Mouse (Mus musculus): ENCODE results near the gene Hnrnpl.
A peak's percentile ranks its signal among the peaks of the same experiment; 100 is the strongest.

Hnrnpl gene

GRCm38 (mm10) chr7:28790066-28790806 lies 18.1 kb upstream of the Hnrnpl start:
- no peak for DNase-seq (ENCODE audit: low spot score in 2 of 2)

DNA sequence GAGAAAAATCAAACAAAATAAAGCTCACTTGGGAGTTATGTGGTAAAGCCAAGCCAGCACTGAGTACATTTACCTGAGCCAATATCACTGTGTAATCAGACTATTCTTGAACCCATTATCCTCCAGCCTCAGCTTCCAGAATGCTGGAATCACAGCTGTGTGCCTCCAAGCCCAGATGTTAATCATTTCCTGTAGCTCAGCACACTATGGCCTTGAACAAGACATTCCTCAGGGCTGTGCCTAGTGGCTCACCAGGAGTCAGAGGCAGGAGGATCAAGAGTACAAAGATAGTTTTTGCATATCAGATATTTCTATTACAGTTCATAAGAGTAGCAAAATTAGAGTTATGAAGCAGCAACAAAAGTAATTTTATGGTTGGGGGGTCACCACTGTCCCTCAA lies 16.6 kb upstream of the Hnrnpl start:
- DNase-seq (ENCODE audit: low spot score in 2 of 2) = no peak

GRCm38 (mm10) chr7:28792391-28793185 lies 15.8 kb upstream of the Hnrnpl start:
- DNase-seq (ENCODE audit: low spot score in 2 of 2) = no peak

DNA sequence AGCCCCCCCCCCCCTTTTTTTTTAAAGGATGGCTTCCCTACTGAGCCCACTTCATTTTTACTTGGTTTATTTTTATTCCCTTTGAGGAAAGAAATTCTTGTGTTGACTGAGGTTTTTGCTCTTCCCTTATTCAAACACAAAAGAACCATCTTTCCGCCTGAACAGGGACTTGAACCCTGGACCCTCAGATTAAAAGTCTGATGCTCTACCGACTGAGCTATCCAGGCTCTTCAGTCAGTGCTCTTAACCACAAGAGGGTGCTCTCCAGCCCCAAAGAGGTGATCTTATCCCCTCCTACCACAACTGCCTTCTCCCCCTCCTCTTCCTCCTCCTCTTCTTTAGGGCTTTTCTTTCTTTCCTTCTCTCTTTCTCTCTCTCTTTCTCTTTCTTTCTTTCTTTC lies 14.5 kb upstream of the Hnrnpl start:
- DNase-seq (ENCODE audit: low spot score in 2 of 2) = no peak

- DNase-seq (ENCODE audit: low spot score in 2 of 2) = no peak
Measured at GRCm38 (mm10) chr7:28794496-28794895, 13.8 kb upstream of the Hnrnpl start.

DNA sequence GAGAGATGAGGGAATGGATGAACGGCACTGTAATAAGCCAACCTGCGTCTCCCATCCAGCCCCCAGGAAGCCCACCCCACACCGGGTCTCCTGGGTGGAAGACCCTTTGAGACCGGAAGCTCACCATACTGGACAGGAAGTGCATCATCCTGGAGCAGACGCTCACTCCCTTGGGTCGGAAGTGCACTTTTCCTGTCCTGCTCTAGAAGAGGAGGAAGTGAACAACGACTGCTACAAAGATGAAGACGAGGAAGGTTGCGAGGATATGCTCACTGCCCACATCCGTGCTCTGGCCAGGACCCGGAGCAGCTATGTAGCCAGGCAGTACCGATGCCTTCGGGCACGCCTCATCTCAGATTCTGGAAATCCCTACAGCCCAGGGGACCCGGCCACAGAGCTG lies 12.5 kb upstream of the Hnrnpl start:
- DNase-seq (ENCODE audit: low spot score in 2 of 2) = no peak

GRCm38 (mm10) chr7:28796562-28796975 lies 11.8 kb upstream of the Hnrnpl start:
- peak; percentile 66 to 77 for DNase-seq (ENCODE audit: low spot score in 2 of 2)

GRCm38 (mm10) chr7:28799994-28800393 lies 8.3 kb upstream of the Hnrnpl start:
- no peak for DNase-seq (ENCODE audit: low spot score in 2 of 2)

DNA sequence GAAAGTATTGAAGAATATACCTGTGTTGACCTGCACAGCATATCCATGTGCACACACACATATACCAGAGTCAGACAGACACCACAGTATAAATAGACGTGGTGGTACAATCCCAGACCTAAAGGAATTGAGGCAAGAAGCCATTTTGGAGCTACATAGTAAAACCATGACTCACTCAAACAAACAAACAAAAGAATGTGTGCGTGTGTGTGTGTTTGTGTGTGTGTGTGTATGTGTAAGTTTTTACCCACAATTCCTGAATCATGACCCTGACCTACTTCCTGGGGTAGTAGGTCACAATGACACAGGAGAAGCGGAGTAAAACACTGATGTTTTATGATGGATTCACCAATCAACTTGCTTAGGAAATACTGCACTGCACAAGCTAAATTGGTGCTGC lies 6.9 kb upstream of the Hnrnpl start:
- DNase-seq (ENCODE audit: low spot score in 2 of 2) = no peak

DNA sequence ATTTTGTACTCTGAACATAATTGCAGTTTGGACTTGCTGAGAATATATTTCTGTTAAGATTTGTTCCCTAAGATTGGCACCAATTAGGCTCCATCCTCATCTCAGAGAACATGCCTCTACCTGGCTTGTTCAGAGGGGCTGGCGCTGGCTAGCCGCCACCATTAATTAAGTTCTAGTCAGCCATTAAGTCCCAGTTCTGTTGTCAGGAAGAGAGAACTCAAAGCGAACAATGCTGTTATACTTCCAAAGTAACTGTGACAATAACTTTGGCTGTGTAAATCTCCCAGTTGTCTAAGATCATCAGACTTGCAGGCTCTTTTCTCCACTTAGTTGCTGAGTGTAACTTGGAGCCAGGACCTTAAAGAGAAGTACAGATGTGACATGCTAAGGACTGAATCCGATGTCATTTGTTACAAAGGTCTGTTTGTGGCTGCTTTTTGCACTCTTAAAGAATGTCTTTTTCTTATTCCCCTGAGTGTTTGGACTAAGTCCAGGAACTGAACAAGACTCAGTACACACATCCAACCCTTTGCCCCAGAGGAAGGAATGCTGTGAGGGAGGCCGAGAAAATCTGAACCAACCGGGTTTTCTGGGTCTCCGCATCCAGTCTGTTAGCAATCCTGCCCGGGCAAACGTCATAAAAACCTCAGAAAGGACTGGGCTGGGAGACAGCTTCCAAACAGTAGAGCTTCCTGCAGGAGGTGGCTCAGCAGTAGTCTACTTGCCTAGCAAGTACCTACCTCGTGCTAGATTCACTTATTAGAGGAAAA lies 6.3 kb upstream of the Hnrnpl start:
- no peak for DNase-seq (ENCODE audit: low spot score in 2 of 2)

GRCm38 (mm10) chr7:28802846-28803588 lies 5.3 kb upstream of the Hnrnpl start:
- no peak for DNase-seq (ENCODE audit: low spot score in 2 of 2)

DNA sequence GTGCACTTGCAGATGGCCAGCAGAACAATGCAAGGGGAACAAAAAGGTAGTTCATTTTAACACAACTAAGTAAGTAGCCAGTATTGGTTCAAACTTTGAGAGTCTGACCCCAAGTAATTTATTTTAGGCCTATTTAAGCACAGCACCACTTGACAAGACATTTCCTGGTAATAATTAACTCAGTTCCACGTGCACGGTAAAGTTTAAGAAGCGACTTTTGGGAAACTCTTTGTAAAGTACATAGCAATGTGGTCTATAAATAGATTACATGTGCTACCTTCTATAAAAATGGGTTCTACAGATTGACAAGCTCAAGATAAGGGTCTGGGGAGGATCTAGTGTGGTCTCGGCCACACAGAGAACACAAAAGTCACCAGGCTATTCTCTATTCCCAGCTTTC lies 4.6 kb upstream of the Hnrnpl start:
- no peak for DNase-seq (ENCODE audit: low spot score in 2 of 2)

DNA sequence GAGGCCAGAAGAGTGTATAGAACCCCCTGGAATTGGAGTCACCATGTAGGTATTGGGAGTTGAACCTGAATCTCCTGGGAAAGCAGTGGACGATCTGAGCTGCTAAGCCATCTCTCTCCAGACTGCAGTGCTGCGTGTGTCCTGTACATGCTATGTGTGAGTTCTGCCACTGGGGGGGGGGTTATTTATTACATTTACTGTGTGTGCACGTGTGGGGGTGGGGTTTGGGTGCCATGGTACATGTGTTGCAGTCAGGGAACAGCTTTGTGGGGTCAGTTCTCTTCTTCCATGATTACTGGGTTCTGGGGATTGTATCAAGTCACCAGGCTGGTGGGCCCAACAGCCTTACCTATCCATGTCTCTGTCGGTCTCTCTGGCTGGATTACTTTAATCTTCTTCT lies 1.5 kb upstream of the Hnrnpl start:
- DNase-seq (ENCODE audit: low spot score in 2 of 2) = no peak

- no peak for DNase-seq (ENCODE audit: low spot score in 2 of 2)
Measured at GRCm38 (mm10) chr7:28807641-28808220, 610 bp upstream of the Hnrnpl start.

- peak; percentile 95 for DNase-seq (ENCODE audit: low spot score in 2 of 2)
Measured at GRCm38 (mm10) chr7:28808957-28809393, 634 bp downstream of the Hnrnpl start.

DNA sequence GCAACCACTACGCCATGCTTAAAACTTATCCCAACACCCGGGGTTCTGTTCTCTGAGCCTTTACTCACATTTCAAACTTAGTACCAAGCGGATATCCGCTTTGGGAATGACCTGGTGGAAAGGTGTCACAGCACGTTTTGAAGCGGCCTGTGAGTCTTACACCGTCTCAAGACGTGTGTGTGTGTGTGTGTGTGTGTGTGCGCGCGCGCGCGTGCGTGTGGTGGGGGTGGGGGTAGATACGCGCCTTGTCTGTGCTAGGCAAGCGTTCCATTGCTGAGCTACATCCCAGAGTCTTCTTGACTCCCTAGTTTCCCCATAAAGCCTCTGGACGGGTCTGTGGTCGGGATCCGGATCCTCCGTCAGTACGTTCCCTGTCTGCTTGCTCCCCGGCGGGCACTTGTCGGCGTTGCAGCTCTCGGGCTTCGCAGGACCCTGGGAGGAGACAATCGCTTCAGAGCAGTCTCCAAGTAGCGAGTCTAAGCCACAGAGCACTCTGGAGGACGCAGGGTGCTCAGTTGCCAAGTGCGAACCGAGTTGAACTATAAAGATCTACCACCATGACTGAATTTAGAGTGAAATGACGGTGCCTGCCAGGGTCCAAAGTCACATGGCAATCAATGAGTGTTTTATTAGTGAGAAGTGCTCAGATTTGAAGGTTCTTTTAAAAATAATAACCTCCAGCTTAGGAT lies 1.2 kb downstream of the Hnrnpl start:
- peak in 1 of 2 experiments; percentile 61 for DNase-seq (ENCODE audit: low spot score in 2 of 2)

GRCm38 (mm10) chr7:28810107-28811066 lies 2.0 kb downstream of the Hnrnpl start:
- DNase-seq (ENCODE audit: low spot score in 2 of 2) = peak; percentile 98 to 99

DNA sequence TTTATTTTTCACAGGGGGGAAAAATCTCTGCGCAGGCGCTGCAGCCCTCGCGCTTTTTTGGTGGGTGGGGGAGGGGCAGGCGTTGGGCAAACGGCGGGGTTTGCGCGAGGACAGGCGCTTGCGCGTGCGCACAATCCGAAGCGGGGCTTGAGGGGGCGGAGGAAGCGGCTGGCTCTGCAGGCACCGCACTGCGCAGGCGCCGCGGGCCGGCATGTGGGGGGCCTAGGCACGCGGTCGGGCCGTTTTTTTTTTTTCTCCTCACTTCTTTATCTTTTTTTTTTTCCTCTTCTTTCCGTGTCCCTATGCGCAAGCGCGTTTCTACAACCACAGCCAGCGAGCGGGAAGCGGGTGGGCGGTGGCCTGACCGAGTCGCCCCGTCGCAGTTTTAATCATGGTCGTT lies 2.9 kb downstream of the Hnrnpl start:
- peak; percentile 88 to 91 for DNase-seq (ENCODE audit: low spot score in 2 of 2)

DNA sequence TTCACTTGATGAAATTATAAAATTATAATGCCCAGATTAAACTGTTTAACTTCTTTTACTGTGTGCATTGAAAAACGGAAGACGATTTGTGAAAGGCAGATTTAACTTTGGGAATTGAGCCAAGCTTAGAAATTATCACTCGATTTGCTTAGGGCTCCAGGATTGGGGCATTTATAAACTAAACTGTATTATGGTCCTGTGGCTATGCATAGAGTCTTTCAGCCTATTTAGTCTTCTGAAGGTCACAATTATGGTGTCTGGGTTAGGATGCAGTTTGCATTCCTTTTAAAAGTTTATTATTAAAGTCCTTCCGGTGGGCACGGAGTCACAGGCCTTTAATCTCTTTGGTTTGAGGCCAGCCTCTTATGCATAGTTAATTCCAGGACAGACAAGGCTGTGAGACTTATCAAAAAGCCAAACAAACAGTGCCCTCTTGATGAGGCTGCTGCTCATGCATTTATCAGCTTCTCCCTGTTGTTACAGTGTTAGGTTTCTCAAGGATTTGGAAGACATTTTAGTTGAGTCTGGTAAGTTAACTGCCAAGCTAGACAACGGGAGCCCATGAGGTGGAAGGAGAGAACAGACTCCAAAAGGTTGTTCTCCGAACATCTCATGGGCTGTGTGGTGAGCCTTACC lies 3.4 kb downstream of the Hnrnpl start:
- no peak for DNase-seq (ENCODE audit: low spot score in 2 of 2)

Data from frontal cortex, postnatal 36 days (tissue).